Mouse (Mus musculus): ENCODE data around the gene Ube2q2. TPM values are rescaled to one million over a fixed set of nuclear protein-coding genes. Genes with fewer than 3 reads are reported as not detected.

Gene Ube2q2
- polyA plus RNA-seq, 1 experiment, result 8.9 TPM

DNA sequence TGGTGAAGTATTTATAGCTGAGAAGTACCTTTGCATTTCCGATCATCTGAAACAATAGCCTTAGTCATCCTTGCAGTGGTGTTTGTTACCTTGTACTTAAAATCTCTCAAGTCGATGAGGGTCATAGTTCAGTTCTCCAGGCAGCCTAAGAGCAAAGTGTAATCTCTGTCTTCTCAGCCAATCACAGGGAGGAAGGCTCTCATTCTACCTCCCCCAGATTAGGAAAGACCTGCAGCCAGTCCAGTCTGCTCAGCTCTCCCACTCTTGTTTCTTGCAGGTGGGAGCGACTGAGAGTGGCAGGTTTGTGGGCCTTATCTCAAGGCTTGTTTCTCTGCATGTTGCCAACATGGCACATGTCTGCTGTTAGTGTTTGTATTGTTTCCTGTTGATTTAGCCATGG lies 66.4 kb downstream of the Ube2q2 start:
- H3ac ChIP-seq (ENCODE audit: control insufficient read depth, insufficient read length), result no peak overlapping the region
- no peak overlapping the region for H3K4me2 ChIP-seq (ENCODE audit: low read depth)
- H3K79me2 ChIP-seq (ENCODE audit: control insufficient read depth, insufficient read depth), result peaks cover 11% of the 10 kb centered on the region
- H3K27me3 ChIP-seq (ENCODE audit: control insufficient read depth, insufficient read depth, insufficient read length), result no peaks in the 10 kb centered on the region
- TF ChIP-seq POLR2AphosphoS2 (IDR thresholded peaks at IDR 0.05; ENCODE audit: insufficient read length, low read depth) (no peak), REST (IDR thresholded peaks at IDR 0.05; ENCODE audit: insufficient read depth, insufficient read length) (no peak), TCF12 (IDR thresholded peaks at IDR 0.05; ENCODE audit: insufficient read depth, poor library complexity, severe bottlenecking) (no peak), MYOG (IDR thresholded peaks at IDR 0.05; ENCODE audit: control insufficient read depth in 1 of 3, insufficient read depth in 1 of 3, insufficient read length in 2 of 3, low read depth in 2 of 3) (no peak), USF1 (IDR thresholded peaks at IDR 0.05; ENCODE audit: low read depth) (no peak), TCF3 (IDR thresholded peaks at IDR 0.05; ENCODE audit: insufficient read length, low read depth) (no peak), E2F4 (IDR thresholded peaks at IDR 0.05; ENCODE audit: insufficient read depth) (no peak)
- H3K36me3 ChIP-seq (ENCODE audit: control insufficient read depth, insufficient read depth), result peaks cover 35% of the 10 kb centered on the region
- no peak overlapping the region for H3K4me3 ChIP-seq

DNA sequence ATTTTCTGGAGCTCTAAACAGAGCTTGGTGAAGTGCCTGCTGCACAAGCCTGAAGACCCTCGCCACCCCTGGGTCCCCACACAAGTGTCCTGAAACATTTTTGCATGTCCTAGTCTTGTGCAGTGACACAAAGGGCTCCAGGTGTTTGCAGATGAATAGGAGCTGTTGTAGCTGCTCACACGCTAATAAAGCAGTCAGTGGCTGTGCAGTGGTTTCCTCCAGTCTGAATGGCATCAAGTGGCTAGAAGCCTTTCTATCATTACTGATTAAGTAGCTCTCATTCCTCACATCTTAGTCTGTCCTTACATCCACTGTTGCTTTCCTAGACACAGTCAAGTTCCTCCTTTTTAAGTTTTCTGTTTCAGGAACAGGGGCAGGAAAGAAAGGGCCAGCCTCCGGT lies 67.0 kb downstream of the Ube2q2 start:
- Histone ChIP-seq H3K4me2 (ENCODE audit: low read depth) (no peak overlapping the region), H3ac (ENCODE audit: control insufficient read depth, insufficient read length) (no peak overlapping the region), H3K27me3 (ENCODE audit: control insufficient read depth, insufficient read depth, insufficient read length) (no peaks in the 10 kb centered on the region), H3K36me3 (ENCODE audit: control insufficient read depth, insufficient read depth) (peaks cover 38% of the 10 kb centered on the region), H3K4me3 (no peak overlapping the region), H3K79me2 (ENCODE audit: control insufficient read depth, insufficient read depth) (peaks cover 7% of the 10 kb centered on the region)
- TF ChIP-seq POLR2AphosphoS2 (IDR thresholded peaks at IDR 0.05; ENCODE audit: insufficient read length, low read depth) (no peak), REST (IDR thresholded peaks at IDR 0.05; ENCODE audit: insufficient read depth, insufficient read length) (no peak), TCF12 (IDR thresholded peaks at IDR 0.05; ENCODE audit: insufficient read depth, poor library complexity, severe bottlenecking) (no peak), MAX (IDR thresholded peaks at IDR 0.05; ENCODE audit: low read depth) (no peak), SRF (IDR thresholded peaks at IDR 0.05; ENCODE audit: control insufficient read depth, insufficient read length, low read depth) (no peak), MYOD1 (IDR thresholded peaks at IDR 0.05; ENCODE audit: control insufficient read depth in 1 of 3, insufficient read length in 2 of 3, low read depth in 2 of 3) (no peak), E2F4 (IDR thresholded peaks at IDR 0.05; ENCODE audit: insufficient read depth) (no peak), MYOG (IDR thresholded peaks at IDR 0.05; ENCODE audit: control insufficient read depth in 1 of 3, insufficient read depth in 1 of 3, insufficient read length in 2 of 3, low read depth in 2 of 3) (no peak), USF1 (IDR thresholded peaks at IDR 0.05; ENCODE audit: low read depth) (no peak), TCF3 (IDR thresholded peaks at IDR 0.05; ENCODE audit: insufficient read length, low read depth) (no peak), CEBPB (IDR thresholded peaks at IDR 0.05; ENCODE audit: insufficient read depth, poor library complexity, severe bottlenecking) (no peak)

DNA sequence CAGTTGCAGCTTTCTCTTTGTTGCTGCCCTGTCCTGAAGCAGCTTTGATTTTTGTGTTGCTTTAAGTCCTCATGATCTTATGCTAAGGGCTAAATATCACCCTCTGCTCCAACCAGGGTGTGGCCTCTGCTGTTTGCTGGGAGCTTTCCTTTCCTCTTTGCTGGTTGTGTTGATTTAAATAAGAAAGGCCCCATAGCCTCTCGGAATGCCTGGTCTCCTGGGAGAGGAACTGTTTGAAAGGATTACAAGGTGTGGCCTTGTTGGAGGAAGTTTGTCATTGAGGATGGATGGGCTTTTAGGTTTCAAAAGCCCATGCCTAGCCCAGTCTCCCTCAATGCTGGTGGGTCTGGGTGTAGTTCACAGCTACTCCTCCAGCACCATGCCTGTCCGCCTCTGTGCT lies 67.4 kb downstream of the Ube2q2 start:
- Histone ChIP-seq H3K36me3 (ENCODE audit: control insufficient read depth, insufficient read depth) (peaks cover 43% of the 10 kb centered on the region), H3K27me3 (ENCODE audit: control insufficient read depth, insufficient read depth, insufficient read length) (no peaks in the 10 kb centered on the region), H3ac (ENCODE audit: control insufficient read depth, insufficient read length) (no peak overlapping the region), H3K4me2 (ENCODE audit: low read depth) (no peak overlapping the region), H3K4me3 (no peak overlapping the region), H3K79me2 (ENCODE audit: control insufficient read depth, insufficient read depth) (peaks cover 4% of the 10 kb centered on the region)
- no peak for TF ChIP-seq TCF12 (IDR thresholded peaks at IDR 0.05; ENCODE audit: insufficient read depth, poor library complexity, severe bottlenecking)
- TF ChIP-seq SRF (IDR thresholded peaks at IDR 0.05; ENCODE audit: control insufficient read depth, insufficient read length, low read depth), result no peak

DNA sequence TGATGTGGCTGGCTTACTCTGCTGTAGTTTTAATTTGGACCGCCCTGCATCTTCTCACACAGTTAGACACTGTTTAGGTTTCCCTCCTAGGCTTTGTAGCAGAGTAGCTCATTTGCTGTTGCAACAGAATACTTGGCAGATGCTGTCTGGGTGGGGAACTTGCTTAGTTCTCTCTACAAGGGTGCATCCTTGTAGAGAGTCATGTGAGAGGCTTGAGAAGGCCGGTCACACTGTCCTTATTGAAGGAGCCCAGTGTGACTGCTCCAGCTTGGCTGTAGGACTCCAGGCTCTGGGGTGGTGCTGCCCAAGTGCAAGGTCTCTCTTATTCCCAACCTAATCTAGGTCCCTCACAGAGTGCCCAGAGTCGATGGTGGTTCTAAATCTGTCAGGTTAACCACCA lies 68.7 kb downstream of the Ube2q2 start:
- TF ChIP-seq MYOD1 (IDR thresholded peaks at IDR 0.05; ENCODE audit: control insufficient read depth in 1 of 3, insufficient read length in 2 of 3, low read depth in 2 of 3), result no peak
- no peak for TF ChIP-seq POLR2AphosphoS2 (IDR thresholded peaks at IDR 0.05; ENCODE audit: insufficient read length, low read depth)
- no peak for TF ChIP-seq POLR2A (IDR thresholded peaks at IDR 0.05; ENCODE audit: insufficient read length, low read depth)
- H3K36me3 ChIP-seq (ENCODE audit: control insufficient read depth, insufficient read depth), result peaks cover 49% of the 10 kb centered on the region
- H3K79me2 ChIP-seq (ENCODE audit: control insufficient read depth, insufficient read depth), result no peaks in the 10 kb centered on the region
- no peaks in the 10 kb centered on the region for H3K27me3 ChIP-seq (ENCODE audit: control insufficient read depth, insufficient read depth, insufficient read length)
- no peak overlapping the region for H3K4me2 ChIP-seq (ENCODE audit: low read depth)
- H3ac ChIP-seq (ENCODE audit: control insufficient read depth, insufficient read length), result no peak overlapping the region
- H3K4me3 ChIP-seq, result no peak overlapping the region

DNA sequence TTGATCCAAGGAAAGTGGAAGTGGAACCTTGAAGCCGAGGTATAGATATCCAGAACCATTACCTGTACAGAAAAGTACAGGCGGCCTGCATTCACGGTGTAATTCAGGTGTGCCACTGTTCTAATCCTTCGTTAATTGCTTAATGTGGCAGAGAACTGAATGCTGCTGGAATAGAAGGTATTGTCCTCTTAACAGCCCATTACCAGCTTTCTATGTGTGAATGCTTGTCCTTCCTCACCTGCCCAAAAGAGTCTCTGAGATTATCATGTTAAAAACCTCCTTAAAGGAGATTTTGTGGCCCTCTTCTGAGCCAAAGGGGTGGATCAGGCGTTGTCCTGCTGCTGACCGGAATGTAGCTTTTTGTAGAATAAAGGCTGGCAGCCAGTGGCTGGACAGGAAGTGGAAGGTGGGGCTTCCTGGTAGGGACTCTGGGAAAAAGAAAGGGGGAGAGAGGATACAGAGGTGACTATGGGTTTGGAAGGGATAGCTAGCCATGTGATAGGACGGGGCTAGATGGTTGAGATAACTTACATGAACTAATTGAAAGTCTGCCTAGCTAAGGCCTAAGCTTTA lies 76.6 kb downstream of the Ube2q2 start:
- H3K79me2 ChIP-seq (ENCODE audit: control insufficient read depth, insufficient read depth), result no peaks in the 10 kb centered on the region
- no peak overlapping the region for H3ac ChIP-seq (ENCODE audit: control insufficient read depth, insufficient read length)
- no peak overlapping the region for H3K4me2 ChIP-seq (ENCODE audit: low read depth)
- H3K27me3 ChIP-seq (ENCODE audit: control insufficient read depth, insufficient read depth, insufficient read length), result no peaks in the 10 kb centered on the region
- H3K4me3 ChIP-seq, result no peak overlapping the region
- peaks cover 18% of the 10 kb centered on the region for H3K36me3 ChIP-seq (ENCODE audit: control insufficient read depth, insufficient read depth)
- TF ChIP-seq E2F4 (IDR thresholded peaks at IDR 0.05; ENCODE audit: insufficient read depth), result no peak
- TF ChIP-seq USF1 (IDR thresholded peaks at IDR 0.05; ENCODE audit: low read depth), result no peak
- no peak for TF ChIP-seq SRF (IDR thresholded peaks at IDR 0.05; ENCODE audit: control insufficient read depth, insufficient read length, low read depth)
- TF ChIP-seq POLR2AphosphoS2 (IDR thresholded peaks at IDR 0.05; ENCODE audit: insufficient read length, low read depth), result no peak
- TF ChIP-seq TCF3 (IDR thresholded peaks at IDR 0.05; ENCODE audit: insufficient read length, low read depth), result no peak
- TF ChIP-seq MYOG (IDR thresholded peaks at IDR 0.05; ENCODE audit: control insufficient read depth in 1 of 3, insufficient read depth in 1 of 3, insufficient read length in 2 of 3, low read depth in 2 of 3), result no peak
- TF ChIP-seq MAX (IDR thresholded peaks at IDR 0.05; ENCODE audit: low read depth), result no peak
